Mouse (Mus musculus): Measurements from ENCODE around the gene Ptgis.
A peak's percentile ranks its signal among the peaks of the same experiment; 100 is the strongest.

Ptgis gene

DNA sequence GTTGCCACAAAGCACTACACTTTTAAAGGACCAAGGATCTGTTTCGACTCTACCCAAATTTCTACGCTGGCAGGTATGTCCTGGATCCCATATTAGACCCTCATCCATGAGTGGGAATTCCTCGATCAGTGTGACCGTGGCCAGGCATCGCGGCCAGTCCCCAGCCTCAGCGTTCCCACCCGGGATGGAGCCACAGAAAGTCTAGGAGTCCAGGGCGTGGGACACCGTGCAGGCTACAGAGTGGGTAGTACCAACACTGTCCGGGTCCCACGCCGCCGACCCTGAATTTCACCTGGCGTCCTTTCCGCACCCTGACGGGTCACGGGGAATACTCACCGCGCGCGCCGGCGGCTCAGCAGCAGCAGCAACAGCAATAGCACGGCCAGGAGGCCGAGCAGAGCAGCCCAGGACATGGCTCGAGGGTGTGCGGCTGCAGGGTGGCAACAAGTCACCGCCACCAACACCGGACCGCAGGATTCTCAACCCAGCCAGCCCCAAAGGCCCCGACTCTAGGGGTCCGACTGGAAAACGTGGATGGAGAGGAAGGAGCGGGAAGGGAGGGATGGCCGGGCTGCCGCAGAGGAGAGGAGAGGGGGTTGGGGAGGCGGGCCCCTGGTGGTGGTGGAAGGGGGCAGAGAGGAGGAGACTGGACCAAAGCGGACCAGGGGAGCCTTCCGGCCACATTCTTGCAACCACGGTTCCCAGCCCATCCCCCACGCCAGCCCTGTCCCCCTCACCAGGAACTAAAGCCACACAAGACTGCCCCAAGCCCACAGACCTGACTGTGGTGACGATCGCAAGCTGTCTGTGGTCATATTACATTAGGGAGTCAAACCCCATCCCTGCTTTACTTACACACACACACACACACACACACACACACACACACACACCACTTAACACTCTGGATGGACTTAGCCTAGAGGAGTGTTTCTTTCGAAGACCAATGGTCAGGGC lies at the start of gene Ptgis:
Gene Ptgis (minus strand): TSS at position 597 of the 957 bp plus-strand sequence.
- no peak for DNase-seq

DNA sequence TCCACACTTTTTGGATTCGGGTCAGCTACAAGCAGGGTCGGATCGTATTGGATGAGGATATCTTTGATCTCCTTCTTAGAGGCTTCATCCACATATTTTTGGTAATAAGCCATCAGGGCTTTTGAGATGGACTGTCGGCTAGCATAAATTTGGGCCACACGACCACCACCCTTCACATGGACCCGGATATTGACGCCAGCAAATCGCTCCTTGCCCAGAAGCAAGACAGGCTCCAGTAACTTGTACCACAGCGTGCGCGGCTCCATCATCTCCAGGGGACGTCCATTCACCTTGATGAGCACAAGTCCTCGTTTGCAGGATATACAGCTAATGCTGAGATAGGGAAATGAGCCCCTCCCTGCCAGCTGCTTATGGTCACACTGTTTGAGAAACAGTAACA lies 41.1 kb upstream of the Ptgis start:
- no peak for DNase-seq

DNA sequence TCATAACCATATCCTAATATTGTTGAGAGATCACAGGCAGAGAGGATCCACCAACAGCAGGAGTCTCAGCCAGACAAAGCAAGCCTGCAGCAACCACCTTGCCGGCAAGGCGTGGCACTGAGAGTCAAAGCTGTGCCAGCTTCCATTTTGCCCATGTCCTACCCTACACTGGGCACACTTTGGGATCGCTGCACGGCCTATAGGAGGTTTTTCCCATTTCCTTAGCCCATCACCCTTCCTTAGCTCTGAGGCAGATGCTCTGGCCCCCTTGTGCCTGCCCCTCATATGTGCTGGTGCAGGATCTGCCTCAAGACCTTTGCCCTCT lies 40.5 kb upstream of the Ptgis start:
- no peak for DNase-seq

DNA sequence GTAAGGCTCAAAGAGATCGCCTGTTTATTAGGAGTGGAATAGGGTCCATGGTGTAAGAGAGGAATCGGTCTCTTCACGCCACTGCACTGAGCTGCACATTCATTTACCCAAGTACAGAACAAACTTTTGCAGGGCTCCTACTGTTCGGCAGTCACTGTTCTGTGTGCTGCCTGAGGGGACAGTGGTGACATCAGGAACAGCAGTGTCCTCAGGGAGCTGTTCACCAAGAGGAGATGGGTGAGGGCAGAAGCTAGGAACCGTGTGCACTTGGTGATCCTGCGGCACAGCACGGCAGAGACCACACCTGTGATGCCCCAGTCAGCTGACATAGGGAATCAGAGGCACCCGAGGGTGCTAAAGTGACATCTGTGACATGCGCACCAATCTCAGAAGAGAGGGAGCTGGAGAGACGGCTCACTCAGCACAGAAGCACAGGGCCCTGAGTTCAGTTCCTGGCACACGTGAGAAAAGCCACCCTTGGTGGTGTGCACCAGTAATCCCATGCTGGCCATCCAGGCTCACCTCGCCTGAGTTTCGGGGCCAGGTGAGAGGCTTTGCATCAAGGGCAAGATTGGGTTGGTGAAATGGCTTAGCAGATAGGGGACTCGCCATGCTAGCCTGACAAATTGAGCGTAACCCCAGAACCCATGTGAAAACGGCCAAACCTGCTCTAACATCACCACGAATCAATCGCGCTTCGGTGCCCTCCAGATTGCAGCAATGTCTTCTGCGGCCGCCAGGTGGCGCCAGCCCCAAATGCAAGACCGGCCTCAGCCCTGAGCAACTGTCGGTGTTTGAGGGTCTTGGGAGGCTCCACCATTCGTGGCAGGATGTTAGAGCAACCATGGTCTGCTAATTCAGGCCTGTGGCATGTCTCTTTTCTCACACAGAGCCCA lies 39.9 kb upstream of the Ptgis start:
- DNase-seq = peak; percentile 50 to 74

DNA sequence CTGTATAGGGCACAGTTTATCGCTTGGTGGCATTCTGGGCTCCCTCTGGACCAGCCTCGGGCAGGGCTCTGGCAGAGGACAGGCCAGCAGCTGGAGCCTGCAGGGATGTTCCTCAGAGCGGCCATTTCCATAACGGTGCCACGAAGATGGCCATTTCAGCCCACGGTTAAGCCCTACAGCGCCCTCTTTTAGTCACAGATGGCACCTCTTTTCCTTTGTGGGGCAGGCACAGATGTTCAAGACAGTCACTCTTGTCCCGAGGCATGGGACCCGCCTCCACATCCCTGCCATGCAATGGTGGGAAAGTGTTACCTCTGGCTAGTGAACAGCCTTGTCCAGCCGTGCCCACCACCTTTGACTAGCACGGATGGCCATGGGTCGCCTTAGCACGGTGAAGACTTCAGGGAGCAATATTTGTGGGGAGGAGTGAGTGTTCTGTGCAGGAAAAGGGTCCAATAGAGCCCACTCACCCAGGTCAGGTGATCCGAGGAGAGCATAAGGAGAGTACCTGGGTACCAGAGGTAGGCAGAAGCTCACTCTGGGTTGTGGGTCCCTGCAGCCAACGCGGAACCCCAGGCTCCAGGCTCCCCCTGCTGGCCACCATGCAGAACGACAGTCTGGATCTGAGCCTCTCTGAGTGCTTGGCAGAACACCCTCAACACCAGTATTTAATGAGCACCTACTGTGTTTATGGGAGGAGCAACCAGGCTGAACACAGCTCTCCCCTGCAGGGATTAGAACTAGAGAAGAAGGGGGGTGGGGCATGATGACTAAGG lies 38.5 kb upstream of the Ptgis start:
- DNase-seq = peak; percentile 4 to 72

DNA sequence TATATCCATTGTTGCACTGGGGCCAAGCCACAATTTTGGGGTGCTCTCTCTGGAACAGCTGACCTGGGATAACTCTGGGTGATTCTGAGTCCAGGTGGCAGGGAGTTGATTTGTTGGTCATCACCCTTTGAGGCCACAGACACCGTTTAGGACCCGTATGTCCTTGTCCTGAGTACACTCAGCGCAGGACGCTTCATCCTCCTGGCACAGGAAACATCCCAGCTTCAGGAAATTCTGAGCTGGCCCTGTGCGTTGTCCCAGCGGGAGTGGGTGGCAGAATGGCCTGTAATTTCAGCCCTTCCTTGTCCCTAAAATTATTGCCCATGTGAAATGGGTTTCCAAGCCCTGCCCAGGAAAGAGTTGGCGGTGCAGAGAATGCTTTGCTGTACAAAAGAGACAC lies 37.6 kb upstream of the Ptgis start:
- no peak for DNase-seq

DNA sequence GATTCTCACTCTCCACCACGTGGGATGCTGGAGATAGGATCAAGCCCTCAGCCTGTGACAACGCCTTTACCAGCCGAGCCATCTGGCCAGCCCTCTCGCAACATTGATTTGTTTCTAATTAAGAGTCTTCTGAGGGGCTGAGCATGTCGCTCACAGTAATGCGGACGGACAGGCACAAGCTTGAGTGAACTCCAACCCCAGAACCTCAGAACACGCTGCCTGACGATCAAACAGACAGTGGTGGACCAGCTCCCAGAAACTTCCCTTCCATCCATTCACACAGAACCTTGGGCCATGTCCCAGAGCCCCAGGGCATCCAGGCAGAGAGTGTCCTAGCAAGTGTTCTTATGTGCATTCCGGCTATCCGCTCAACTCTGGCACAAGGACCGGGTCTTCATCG lies 36.6 kb upstream of the Ptgis start:
- no peak for DNase-seq

DNA sequence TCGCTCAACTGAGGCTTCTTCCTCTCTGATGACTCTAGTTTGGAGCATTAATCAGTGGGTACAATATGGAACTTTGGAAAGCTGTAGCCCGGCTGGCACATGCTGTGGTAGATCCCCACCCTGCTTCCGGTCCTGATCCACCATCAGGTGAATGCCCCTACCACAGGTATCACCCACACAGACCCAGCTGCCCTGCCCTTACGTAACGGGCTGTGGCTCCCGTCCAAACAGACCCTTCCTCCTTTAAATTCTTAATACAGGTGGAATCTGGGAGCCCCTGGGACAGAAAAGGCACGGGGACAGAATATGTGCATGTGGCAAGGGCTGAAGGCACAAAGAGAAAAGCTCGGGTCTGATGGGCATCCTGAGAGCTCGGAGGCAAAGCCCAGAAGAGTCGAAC lies 35.5 kb upstream of the Ptgis start:
- no peak for DNase-seq

DNA sequence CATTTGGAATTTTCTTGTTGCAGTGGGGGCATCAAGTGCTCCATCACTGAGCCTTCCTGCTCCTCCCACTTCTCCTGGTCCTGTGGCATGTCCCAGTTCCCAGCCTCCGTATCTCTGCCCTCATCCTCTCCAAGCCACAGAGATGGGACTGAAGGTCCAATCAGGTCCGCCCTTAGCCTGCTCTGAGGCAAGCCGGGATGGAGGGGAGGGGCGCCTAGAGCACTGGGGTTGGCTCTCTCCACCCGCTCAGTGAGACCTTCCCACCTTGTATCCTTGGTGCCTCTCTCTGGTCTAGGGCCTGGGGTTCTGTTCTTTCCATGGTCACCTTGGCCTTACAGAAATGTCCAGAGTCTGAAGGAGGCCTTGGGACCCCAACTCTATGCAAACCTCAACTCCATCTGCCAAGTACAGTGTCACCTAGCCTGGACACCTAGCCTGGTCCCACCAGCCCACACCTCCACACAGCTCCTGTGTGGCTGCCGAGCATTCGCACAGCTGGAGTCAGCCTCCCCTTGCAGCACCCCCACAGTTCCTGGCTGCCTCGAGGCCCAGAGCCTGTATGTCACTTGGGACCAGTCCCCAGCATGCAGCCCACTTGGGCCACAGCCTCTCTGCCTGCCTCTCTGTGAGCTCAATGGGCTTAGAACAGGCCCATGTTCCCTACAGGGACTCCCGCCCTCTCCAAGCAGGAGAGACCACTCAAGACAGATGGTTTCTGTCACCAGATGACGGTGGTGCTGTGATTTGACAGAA lies 34.5 kb upstream of the Ptgis start:
- peak in 1 of 2 experiments; percentile 3 for DNase-seq

DNA sequence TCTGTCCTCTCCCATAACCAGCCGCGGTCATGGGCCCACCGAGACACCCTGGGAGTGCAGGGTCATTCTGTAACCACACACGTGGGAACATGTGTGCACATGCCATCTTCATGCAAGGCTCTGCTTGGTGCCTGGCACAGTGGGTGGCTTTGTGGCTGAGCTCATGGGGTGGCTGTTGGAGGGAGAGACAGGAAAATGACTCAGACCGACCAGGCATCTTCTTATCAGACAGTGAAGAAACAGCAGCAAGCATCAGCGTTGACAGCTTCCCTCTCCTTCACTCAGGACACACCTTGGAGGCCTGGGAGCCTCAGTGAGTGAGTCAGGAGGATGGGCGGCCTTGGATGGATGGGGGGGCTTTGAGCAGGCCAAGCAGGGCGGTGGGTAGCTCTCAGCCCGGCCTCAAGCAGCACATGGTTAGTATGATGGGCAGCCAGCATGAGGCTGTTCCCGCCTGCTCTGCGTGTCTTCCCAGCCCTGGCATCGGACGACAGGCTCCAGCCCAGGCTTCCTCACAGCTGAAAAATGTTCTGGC lies 32.9 kb upstream of the Ptgis start:
- no peak for DNase-seq

DNA sequence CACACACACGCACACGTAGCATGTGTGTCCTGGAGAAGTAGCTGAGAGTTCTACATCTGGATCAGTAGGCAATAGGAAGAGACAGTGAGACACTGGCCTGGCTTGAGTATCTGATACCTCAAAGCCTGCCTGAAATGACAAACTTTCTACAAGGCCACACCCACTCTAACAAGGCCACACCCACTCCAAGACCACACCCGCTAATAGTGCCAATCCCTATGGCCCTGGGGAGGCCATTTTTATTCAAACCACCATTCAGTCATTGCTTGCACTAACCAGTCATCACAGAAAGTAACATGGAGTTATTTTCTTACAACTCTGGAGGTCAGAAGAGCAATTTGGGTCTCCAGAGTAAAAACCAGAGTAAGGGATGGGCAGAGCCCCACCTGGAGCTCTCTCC lies 32.3 kb upstream of the Ptgis start:
- DNase-seq = peak in 1 of 2 experiments; percentile 1

DNA sequence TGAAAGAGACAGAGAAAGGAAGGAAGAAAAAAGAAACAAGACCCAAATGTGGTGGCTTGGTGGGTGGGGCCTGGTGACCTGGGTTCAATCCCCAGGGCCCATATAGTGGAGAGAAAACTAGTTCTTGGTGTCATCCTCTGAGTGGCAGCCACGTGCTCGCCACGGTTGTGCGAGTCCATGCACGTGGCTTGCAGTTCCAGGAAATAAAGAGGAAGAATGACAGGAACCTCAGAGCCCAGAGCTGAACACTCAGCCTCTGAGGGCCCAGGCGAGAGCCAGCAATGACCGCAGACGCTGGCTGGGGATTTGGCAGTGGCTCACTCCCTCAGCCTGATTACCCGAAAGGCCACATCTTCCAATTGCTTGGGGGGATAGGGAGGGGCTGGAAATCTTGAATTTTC lies 30.7 kb upstream of the Ptgis start:
- DNase-seq = peak in 1 of 2 experiments; percentile 14

DNA sequence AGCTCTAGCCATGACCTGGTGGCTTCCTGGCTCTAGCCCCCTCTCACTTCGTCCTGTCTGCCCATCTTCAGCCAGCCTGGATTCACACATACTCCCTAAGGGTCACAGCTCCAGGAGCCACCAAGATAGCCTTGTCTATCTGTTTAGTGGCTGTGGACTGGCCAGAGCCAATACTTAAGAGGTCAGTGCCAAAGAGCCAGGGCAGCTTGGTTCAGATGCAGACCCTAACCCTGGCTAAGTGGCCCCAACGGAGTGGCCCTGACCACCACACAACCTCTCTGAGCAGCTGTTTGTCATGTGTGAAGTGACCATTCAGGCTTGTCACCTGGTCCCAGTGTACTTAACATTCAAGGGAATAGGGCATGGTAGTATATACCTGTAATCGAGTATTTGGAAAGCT lies 30.1 kb upstream of the Ptgis start:
- DNase-seq = no peak

DNA sequence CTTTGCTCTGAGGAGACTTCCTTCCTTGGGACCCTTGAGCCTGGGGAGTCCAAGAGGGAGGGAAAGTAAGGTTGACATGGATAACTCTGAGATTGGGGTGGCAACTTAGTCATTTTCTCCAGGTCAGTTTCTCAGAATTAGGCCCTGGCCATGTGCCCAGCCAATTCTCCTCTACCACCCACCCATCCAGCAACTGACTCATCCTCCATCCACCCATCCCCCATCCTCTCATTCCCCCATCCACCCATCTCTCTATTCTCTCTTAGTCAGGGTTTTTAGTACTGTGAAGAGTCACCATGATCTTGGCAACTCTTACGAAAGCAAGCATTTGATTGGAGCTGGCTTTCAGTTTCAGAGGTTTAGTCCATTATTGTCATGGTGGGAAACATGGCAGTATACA lies 28.3 kb upstream of the Ptgis start:
- DNase-seq = no peak

DNA sequence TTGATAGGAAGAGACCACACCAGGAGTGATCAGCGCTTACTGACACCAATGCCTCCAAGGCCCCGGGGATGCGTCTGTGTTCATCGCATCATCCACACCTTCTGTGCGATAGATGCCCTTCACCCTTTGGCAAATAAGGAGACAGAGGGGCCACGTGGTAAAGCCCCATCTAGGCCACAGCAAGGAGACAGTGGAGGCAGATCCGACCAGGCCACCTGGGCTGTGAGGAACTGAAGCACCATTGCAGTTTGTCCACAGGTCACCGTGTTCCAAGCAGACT lies 27.9 kb upstream of the Ptgis start:
- no peak for DNase-seq

DNA sequence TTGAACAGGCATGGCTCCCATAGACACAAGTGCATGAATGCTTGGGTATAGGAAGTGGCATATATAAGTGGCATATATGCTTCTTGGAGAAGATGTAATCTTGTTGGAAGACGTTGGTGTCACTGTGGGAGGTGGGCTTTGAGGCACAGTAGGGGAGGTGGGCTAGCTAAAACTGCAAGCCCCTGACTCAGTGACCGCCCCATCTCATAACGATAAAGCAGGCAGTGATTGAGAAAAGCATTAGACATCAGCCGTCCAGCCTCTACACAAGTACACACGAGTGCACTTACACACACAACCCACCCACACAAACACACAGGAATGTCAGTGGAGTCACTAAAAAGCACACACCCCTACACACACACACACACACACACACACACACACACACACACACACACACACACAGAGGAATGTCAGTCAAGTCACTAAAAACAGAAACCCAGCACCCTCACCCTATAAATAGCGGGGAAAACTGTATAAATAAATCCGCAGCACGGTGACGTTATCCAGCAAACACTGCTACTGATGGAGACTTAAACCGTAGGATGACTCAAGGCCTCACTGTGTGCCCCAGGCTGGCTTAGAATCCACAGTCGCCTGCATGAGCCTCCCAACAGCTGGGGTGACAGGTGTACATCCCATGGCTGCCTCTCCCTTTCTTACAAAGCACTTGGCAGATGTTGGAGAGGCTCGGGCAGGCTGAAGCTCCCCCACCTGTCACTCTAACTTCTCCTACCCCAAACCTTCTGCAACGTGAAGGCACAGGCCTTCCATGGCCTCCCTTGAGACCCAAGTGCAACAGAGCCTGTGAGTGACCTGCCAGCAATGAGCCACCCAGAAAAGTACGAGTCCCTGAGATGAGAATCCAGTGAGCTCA lies 27.4 kb upstream of the Ptgis start:
- no peak for DNase-seq

DNA sequence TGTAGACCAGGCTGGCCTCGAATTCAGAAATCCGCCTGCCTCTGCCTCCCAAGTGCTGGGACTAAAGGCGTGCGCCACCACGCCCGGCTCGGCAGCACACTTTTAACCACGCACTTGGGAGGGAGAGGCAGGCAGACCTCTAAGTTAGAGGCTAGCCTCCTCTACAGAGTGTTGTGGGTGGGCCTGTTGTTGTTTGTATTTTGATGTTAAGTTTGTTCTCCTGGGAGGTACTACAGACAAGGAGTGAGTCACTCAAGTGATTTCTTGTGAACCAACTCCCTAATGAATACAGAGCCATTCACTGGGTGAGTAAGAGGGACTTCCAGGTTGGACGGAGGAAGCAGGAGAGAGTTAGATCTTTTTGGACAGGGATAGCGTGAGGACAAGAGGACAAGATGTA lies 25.8 kb upstream of the Ptgis start:
- DNase-seq = no peak

DNA sequence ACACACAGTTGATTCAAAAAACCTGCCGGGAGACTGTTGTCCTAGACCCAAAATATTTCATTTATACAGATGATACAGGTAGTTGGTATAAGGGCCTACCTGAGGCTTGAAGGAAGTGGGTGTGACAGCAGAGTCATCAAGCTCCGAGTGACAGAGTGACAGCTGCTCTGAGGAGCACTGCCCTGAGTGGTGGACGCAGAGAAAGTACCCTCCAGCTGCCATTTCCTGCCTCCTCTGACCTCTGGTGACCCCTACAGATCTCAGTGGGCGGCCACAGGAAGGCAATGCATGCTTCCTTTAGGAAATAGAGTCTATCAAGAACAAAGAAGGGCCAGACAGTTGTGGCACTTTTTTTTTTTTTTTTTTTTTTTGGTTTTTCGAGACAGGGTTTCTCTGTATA lies 25.4 kb upstream of the Ptgis start:
- DNase-seq = no peak

DNA sequence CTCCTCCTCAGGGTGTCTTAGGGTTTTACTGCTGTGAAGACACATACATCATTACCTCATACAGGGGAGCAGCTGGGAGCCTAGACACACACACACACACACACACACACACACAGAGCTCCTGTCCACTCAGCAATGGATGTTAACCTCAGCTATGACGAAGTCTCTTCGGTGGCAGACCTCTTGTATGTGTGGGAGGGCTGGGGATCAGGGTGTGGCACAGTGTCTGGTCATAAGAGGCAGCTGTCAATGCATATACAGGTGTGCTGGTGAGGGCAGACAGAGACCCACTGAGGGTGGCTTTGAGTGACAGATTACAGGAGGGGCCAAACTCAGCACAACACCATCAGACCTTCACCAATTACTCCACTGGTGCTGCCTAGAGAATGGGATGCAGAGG lies 24.6 kb upstream of the Ptgis start:
- DNase-seq = no peak

DNA sequence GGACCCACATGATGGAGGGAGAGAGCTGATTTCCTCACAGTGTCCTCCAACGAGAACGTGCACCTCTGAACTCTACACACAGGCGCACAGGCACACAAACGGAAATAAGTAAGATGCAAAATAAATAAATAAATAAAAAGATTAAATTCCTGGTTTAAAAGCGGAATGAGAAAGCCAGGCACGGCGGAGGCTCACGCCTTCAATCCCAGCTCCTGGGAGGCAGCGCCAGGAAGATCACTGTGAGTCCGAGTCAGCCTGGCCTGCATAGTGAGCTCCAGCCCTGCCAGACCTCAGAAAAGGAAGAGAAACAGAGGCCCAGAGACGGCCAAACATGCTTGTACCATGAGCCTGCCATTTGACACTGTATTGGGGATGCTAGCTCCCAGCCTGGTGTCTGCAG lies 23.5 kb upstream of the Ptgis start:
- DNase-seq = no peak
